Mouse (Mus musculus): Measurements from ENCODE around the gene Zdhhc25.
A peak's percentile ranks its signal among the peaks of the same experiment; 100 is the strongest.

Zdhhc25 gene

DNA sequence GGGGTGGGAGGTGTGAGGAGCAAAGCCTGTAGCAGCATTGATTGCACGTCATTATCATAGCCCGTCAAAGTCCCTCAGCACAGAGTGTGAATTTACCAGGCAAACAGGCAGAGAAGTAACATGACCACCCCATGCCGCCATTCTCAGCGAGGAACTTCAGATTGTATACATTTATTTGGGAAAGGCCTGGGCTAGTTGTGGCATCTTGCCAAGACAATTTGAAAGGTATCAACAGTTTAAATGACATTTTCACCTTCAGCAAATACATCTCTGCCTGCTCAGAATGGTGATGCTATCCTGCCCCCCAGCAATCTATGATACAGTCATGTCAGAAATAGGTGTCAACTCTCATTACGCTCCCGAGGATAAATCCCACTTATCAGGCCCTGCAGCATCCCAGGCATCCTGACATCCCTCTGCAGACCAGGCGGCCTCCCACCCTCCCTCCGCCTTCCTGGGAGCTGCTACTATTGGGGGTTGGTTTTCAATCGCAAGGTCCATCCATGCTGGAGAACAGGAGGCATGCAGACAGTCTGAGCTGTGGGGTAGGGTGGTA is 28.8 kb downstream of the Zdhhc25 start:
- no peak for DNase-seq (ENCODE audit: low read depth, low spot score)

DNA sequence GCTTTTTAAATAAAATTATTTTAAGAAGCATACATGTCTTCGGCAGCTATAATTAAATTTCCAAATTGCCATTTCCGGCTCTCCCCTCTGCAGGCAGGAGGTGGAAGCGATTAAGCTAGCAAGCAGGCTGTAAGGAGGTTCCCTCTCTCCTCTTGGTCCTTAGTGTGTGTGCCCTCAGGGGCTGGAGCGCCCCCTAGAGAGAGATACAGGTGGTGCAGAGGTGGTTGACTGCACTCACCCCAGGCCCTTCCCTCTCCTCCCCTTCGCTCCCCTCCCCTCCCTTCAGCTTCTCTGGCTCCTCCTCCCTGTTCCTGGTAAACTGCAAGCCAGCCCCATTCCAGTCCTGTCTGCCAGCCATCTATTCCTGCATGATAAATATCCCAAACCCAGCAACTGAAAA is 35.1 kb downstream of the Zdhhc25 start:
- no peak for DNase-seq (ENCODE audit: low read depth, low spot score)

DNA sequence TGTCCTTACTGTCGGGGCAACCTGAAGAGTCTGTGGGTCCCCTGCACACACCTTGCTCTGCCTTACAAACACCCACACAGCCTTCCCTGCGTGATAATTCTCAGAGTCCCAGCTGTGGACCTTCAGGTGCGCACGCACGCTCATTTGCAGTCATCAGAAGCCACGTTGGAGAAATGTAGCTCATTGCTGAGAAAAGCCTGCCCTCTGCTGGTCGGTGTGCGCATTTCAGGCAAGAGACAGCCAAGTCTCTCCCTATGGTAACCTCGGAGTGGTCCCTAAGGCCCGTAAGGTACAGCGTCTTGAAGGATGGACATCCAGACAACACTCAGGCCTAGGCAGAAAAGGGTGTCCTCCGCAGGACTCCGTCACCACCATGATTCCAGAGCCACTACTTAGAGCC is 50.9 kb downstream of the Zdhhc25 start:
- peak; percentile 90 for DNase-seq (ENCODE audit: low read depth, low spot score)

All from brain, adult 2 months (tissue).